Mouse (Mus musculus) ES-Bruce4 (cell line): ENCODE measurements around the gene Clec5a.

Source experiments
- CTCF ChIP-seq: IDR thresholded peaks from one replicate; pipeline ENCODE4 v1.8.1; 2011; ENCODE audit warnings: low read depth, low read length
- EP300 ChIP-seq: IDR thresholded peaks from 2 replicates; pipeline ENCODE4 v1.6.1; 2011; ENCODE audit warnings: low read depth, low read length; ENCODE audit not compliant: insufficient read depth
- POLR2A ChIP-seq: IDR thresholded peaks from one replicate; pipeline ENCODE4 v1.8.1; 2011; ENCODE audit warnings: low read length; ENCODE audit not compliant: insufficient read depth

GRCm38 (mm10) chr6:40617965-40618364, 32.3 kb upstream of the Clec5a start:
- TF ChIP-seq POLR2A, result no peak
- peak; percentile 45 for TF ChIP-seq CTCF
- TF ChIP-seq EP300, result no peak
